Comparison of ENCODE assay signal across 16 mouse cellular contexts in the genomic region with DNA sequence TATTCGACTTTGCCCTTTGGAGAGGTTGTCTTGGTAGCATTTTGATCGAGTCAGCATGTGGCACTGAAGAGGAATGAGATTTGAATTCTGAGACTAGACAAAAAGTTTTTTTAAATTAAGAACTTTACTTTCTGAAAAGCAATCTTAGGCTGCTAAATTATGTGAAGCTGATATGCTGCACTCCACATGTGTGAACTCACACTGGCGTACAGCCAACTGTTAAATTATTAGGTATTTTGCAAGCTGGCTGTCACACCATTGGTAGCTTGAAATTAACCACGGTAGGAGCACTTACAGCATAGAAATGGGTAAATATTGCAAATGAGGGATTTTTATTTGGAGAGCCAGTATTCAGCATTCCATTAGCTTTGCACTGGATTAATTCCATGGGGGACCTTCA.
DNase-seq lines count a peak whose midpoint lies in the region; ATAC-seq and TF ChIP-seq lines count a peak whose summit lies in the region.
"Had no signal": no experiment of that assay in that cellular context is flagged by ENCODE, and none has a peak within 500 bp of the region (broad histone marks: within the 10 kb centered on the region; RNA-seq: fewer than 3 reads in every experiment).

No protein-coding gene starts in this region.

- H3K27me3 ChIP-seq in forebrain, embryonic 15.5 days = no peaks in the 10 kb centered on the region
- H3K27me3 ChIP-seq in forebrain, embryonic 12.5 days = no peaks in the 10 kb centered on the region
- no peaks in the 10 kb centered on the region for H3K27me3 ChIP-seq in lung, embryonic 14.5 days (ENCODE audit: insufficient read depth, low read length)
- no peaks in the 10 kb centered on the region for H3K27me3 ChIP-seq in neural tube, embryonic 14.5 days (ENCODE audit: control insufficient read depth, insufficient read depth, low read length)
- H3K27me3 ChIP-seq: heart, embryonic 13.5 days had no signal

- no peak overlapping the region for H3K4me3 ChIP-seq in forebrain, embryonic 15.5 days
- no peak overlapping the region for H3K4me3 ChIP-seq in forebrain, embryonic 12.5 days (replicated peaks)
- H3K4me3 ChIP-seq in lung, embryonic 14.5 days (ENCODE audit: low read depth, low read length) = no peak overlapping the region
- no peak overlapping the region for H3K4me3 ChIP-seq in neural tube, embryonic 14.5 days (ENCODE audit: low read depth, low read length)
- H3K4me3 ChIP-seq: heart, embryonic 13.5 days had no signal

- WGBS in forebrain, embryonic 15.5 days = 43% methylated on average over 4 of the region's 4 CpGs
- WGBS in forebrain, embryonic 12.5 days = 65% methylated on average over 4 of the region's 4 CpGs
- 46% methylated on average over 4 of the region's 4 CpGs for WGBS in lung, embryonic 14.5 days
- WGBS in neural tube, embryonic 14.5 days = 52% methylated on average over 4 of the region's 4 CpGs

- peak; percentile 70; the same call in 1 of the 2 replicates for ATAC-seq in forebrain, embryonic 15.5 days (replicated peaks)
- ATAC-seq in forebrain, embryonic 12.5 days (ENCODE audit: low FRiP score) = no peak
- no peak for ATAC-seq in lung, embryonic 14.5 days (ENCODE audit: insufficient read depth)
- peak; percentile 68; the same call in 1 of the 2 replicates for ATAC-seq in neural tube, embryonic 14.5 days (ENCODE audit: low read depth)
- ATAC-seq: hindbrain, postnatal 0 days had no signal

- no peak for TF ChIP-seq CTCF in lung, embryonic 14.5 days (IDR thresholded peaks at IDR 0.05; ENCODE audit: low read depth)

- no peak overlapping the region for H3K9ac ChIP-seq in forebrain, embryonic 15.5 days (replicated peaks)
- H3K9ac ChIP-seq in forebrain, embryonic 12.5 days = no peak overlapping the region
- no peak overlapping the region for H3K9ac ChIP-seq in lung, embryonic 14.5 days
- no peak overlapping the region for H3K9ac ChIP-seq in neural tube, embryonic 14.5 days (replicated peaks; ENCODE audit: low read depth, low read length)
- H3K9ac ChIP-seq: heart, embryonic 13.5 days had no signal

- peaks cover 7% of the 10 kb centered on the region for H3K4me1 ChIP-seq in forebrain, embryonic 15.5 days
- no peaks in the 10 kb centered on the region for H3K4me1 ChIP-seq in forebrain, embryonic 12.5 days
- no peaks in the 10 kb centered on the region for H3K4me1 ChIP-seq in lung, embryonic 14.5 days (ENCODE audit: insufficient read depth)
- H3K4me1 ChIP-seq in neural tube, embryonic 14.5 days (ENCODE audit: control insufficient read depth, insufficient read depth, low read length) = no peaks in the 10 kb centered on the region
- H3K4me1 ChIP-seq: heart, embryonic 13.5 days had no signal

- H3K27ac ChIP-seq in forebrain, embryonic 15.5 days (replicated peaks) = no peak overlapping the region
- H3K27ac ChIP-seq in forebrain, embryonic 12.5 days = no peak overlapping the region
- no peak overlapping the region for H3K27ac ChIP-seq in lung, embryonic 14.5 days (ENCODE audit: low read depth)
- H3K27ac ChIP-seq in neural tube, embryonic 14.5 days (ENCODE audit: low read depth, low read length) = no peak overlapping the region
- H3K27ac ChIP-seq: heart, embryonic 13.5 days; hindbrain, postnatal 0 days had no signal

- no peaks in the 10 kb centered on the region for H3K36me3 ChIP-seq in forebrain, embryonic 15.5 days
- no peaks in the 10 kb centered on the region for H3K36me3 ChIP-seq in forebrain, embryonic 12.5 days (replicated peaks)
- H3K36me3 ChIP-seq in lung, embryonic 14.5 days (ENCODE audit: insufficient read depth) = no peaks in the 10 kb centered on the region
- H3K36me3 ChIP-seq in neural tube, embryonic 14.5 days (ENCODE audit: control insufficient read depth, insufficient read depth, low read length) = no peaks in the 10 kb centered on the region
- H3K36me3 ChIP-seq: heart, embryonic 13.5 days had no signal

- no peak overlapping the region for H3K4me2 ChIP-seq in forebrain, embryonic 15.5 days (replicated peaks)
- no peak overlapping the region for H3K4me2 ChIP-seq in forebrain, embryonic 12.5 days
- no peak overlapping the region for H3K4me2 ChIP-seq in lung, embryonic 14.5 days
- H3K4me2 ChIP-seq in neural tube, embryonic 14.5 days (ENCODE audit: low read depth, low read length) = no peak overlapping the region
- H3K4me2 ChIP-seq: heart, embryonic 13.5 days had no signal

- peak; percentile 35 for DNase-seq in lung, embryonic 14.5 days
- no peak for DNase-seq in lung, postnatal 10 days
- DNase-seq in neural tube, embryonic 10.5 days (ENCODE audit: extremely low spot score, low spot score) = no peak
- DNase-seq in left cerebral cortex, postnatal 4 days = no peak
- DNase-seq: adrenal gland, adult 2 months; adrenal gland, postnatal 25 days; cerebellum, adult 2 months; cerebellum, postnatal 10 days; gastrocnemius, postnatal 36 days; heart, adult 11 months; heart, postnatal 36 days had no signal

- intact Hi-C loops in left cerebral cortex, postnatal 4 days (cut with DNase I) = no loop called here

- no peaks in the 10 kb centered on the region for H3K9me3 ChIP-seq in forebrain, embryonic 15.5 days
- H3K9me3 ChIP-seq in forebrain, embryonic 12.5 days = no peaks in the 10 kb centered on the region
- no peaks in the 10 kb centered on the region for H3K9me3 ChIP-seq in lung, embryonic 14.5 days (ENCODE audit: low read depth, low read length)
- no peaks in the 10 kb centered on the region for H3K9me3 ChIP-seq in neural tube, embryonic 14.5 days (ENCODE audit: control insufficient read depth, low read length)
- H3K9me3 ChIP-seq: heart, embryonic 13.5 days had no signal

Comparison
In these comparisons a context has a peak if more than half of its experiments do, and no peak if none do; other contexts are left out.
1. ATAC-seq: peak in forebrain, embryonic 15.5 days (single experiment) and neural tube, embryonic 14.5 days (single experiment); none in forebrain, embryonic 12.5 days (single experiment) and lung, embryonic 14.5 days (single experiment).